ENCODE assay signal across 7 mouse cellular contexts in genomic region chr11:90129793-90130624, GRCm38 (mm10). TPM values are rescaled to one million over a fixed set of nuclear protein-coding genes. Genes with fewer than 3 reads are reported as not detected.
DNase-seq lines count a peak whose midpoint lies in the region; ATAC-seq lines count a peak whose summit lies in the region.

No protein-coding gene starts in this region.

- no peaks in the 10 kb centered on the region for H3K36me3 ChIP-seq in embryonic facial prominence, embryonic 10.5 days (replicated peaks)
- H3K36me3 ChIP-seq in intestine, embryonic 15.5 days = no peaks in the 10 kb centered on the region
- no peaks in the 10 kb centered on the region for H3K36me3 ChIP-seq in lung, embryonic 16.5 days (ENCODE audit: control insufficient read depth, insufficient read depth, low read length)

- H3K9me3 ChIP-seq in embryonic facial prominence, embryonic 10.5 days = no peaks in the 10 kb centered on the region
- no peaks in the 10 kb centered on the region for H3K9me3 ChIP-seq in intestine, embryonic 15.5 days
- no peaks in the 10 kb centered on the region for H3K9me3 ChIP-seq in lung, embryonic 16.5 days (ENCODE audit: control insufficient read depth, low read length)

- ATAC-seq in intestine, embryonic 15.5 days = peak; percentile 76
- ATAC-seq in lung, embryonic 16.5 days (ENCODE audit: low read depth) = peak; percentile 95

- peak overlapping the region; percentile 41 for H3K27ac ChIP-seq in embryonic facial prominence, embryonic 10.5 days (replicated peaks)
- H3K27ac ChIP-seq in intestine, embryonic 15.5 days = 0 out of 2 replicates have a peak overlapping the region, but pooled peaks have one; percentile 44
- H3K27ac ChIP-seq in lung, embryonic 16.5 days (ENCODE audit: low read length) = peak overlapping the region; percentile 54

- H3K9ac ChIP-seq in intestine, embryonic 15.5 days = no peak overlapping the region
- H3K9ac ChIP-seq in lung, embryonic 16.5 days (ENCODE audit: low read length) = no peak overlapping the region

- no peaks in the 10 kb centered on the region for H3K27me3 ChIP-seq in embryonic facial prominence, embryonic 10.5 days (replicated peaks; ENCODE audit: low read depth, poor library complexity, severe bottlenecking)
- no peaks in the 10 kb centered on the region for H3K27me3 ChIP-seq in intestine, embryonic 15.5 days (replicated peaks)
- H3K27me3 ChIP-seq in lung, embryonic 16.5 days (ENCODE audit: control insufficient read depth, insufficient read depth, low read depth, low read length) = no peaks in the 10 kb centered on the region

- peak; percentile 49 for DNase-seq in embryonic facial prominence, embryonic 10.5 days (ENCODE audit: low spot score)
- DNase-seq in heart, adult 11 months = peak; percentile 97
- no peak for DNase-seq in ovary, postnatal 10 days (ENCODE audit: low spot score)
- no peak for DNase-seq in left cerebral cortex, postnatal 4 days
- no peak for DNase-seq in thymus, postnatal 14 days

- peak overlapping the region; percentile 1 for H3K4me2 ChIP-seq in intestine, embryonic 15.5 days (replicated peaks)
- peak overlapping the region; percentile 21 for H3K4me2 ChIP-seq in lung, embryonic 16.5 days (ENCODE audit: low read depth, low read length)

- H3K4me1 ChIP-seq in embryonic facial prominence, embryonic 10.5 days = peaks cover 15% of the 10 kb centered on the region
- H3K4me1 ChIP-seq in intestine, embryonic 15.5 days (replicated peaks) = peaks cover 5% of the 10 kb centered on the region; the same call in 1 of the 2 replicates
- peaks cover 11% of the 10 kb centered on the region; the same call in 1 of the 2 replicates for H3K4me1 ChIP-seq in lung, embryonic 16.5 days (replicated peaks; ENCODE audit: control insufficient read depth, insufficient read depth, low read length)

- H3K4me3 ChIP-seq in embryonic facial prominence, embryonic 10.5 days = peak overlapping the region; percentile 4; the same call in 1 of the 2 replicates
- H3K4me3 ChIP-seq in intestine, embryonic 15.5 days (replicated peaks) = no peak overlapping the region
- H3K4me3 ChIP-seq in lung, embryonic 16.5 days (ENCODE audit: low read length) = no peak overlapping the region

- WGBS in embryonic facial prominence, embryonic 10.5 days = 43% methylated on average over 12 of the region's 12 CpGs
- 24% methylated on average over 12 of the region's 12 CpGs for WGBS in intestine, embryonic 15.5 days
- 27% methylated on average over 12 of the region's 12 CpGs for WGBS in lung, embryonic 16.5 days

- intact Hi-C loops in left cerebral cortex, postnatal 4 days (cut with DNase I) = no loop called here

RNA-seq across cellular contexts. Expression of gene Gm45716, which starts 57.5 kb away (rescaled TPM):
- 14.4 and 14.6 TPM in 2 replicates for polyA plus RNA-seq in embryonic facial prominence, embryonic 10.5 days (2016; fragmentation: Nextera tagmentation; extraction: Ambion mirVana)
- 9.8 and 12.3 TPM in 2 replicates for polyA plus RNA-seq in intestine, embryonic 15.5 days (2015; fragmentation: Nextera tagmentation; extraction: Ambion mirVana)
- 6.8 and 8.2 TPM in 2 replicates for polyA plus RNA-seq in lung, embryonic 16.5 days (2015; fragmentation: Nextera tagmentation; extraction: Ambion mirVana)
- total RNA-seq in left cerebral cortex, postnatal 4 days (2021) = 1 to 10 TPM; 7.4 to 8.3 TPM

Comparison
In these comparisons a context has a peak if more than half of its experiments do, and no peak if none do; other contexts are left out.
1. DNase-seq: peak in embryonic facial prominence, embryonic 10.5 days (single experiment) and heart, adult 11 months (single experiment); none in ovary, postnatal 10 days (single experiment), left cerebral cortex, postnatal 4 days (single experiment) and thymus, postnatal 14 days (single experiment).
2. Peak in every context shown above with its lines, with median percentiles within 50 percentile points of each other: H3K27ac ChIP-seq.